Mouse (Mus musculus): ENCODE results near the gene Cfap74. TPM values are rescaled to one million over a fixed set of nuclear protein-coding genes. Genes with fewer than 3 reads are reported as not detected.

The Cfap74 gene
- polyA plus RNA-seq, 2 experiments = 4.7 to 5.9 TPM

DNA sequence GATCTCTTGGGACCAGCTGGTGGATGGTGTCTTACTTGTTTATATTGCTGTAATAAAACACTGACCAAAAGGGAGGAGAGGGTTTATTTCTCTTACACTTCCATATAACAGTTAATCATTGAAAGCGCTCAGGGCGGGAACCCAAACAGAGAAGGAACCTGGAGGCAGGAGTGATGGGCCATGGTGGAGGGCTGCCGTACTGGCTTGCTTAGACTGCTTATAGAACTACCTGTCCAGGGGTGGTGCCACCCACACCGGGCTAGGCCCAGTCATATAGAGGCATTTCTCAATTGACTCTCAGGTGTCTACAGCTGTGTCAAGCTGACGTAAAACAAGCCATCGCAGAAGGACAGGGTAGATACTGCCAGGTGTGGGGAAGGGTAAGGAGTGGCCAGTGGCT is 42.2 kb upstream of the Cfap74 start:
- Histone ChIP-seq H3K4me3 (replicated peaks; ENCODE audit: low read length) (no peak overlapping the region), H3K36me3 (ENCODE audit: control insufficient read depth, insufficient read depth, low read length) (no peaks in the 10 kb centered on the region), H3K27me3 (ENCODE audit: control insufficient read depth, insufficient read depth, low read length) (peaks cover 30% of the 10 kb centered on the region), H3K9me3 (ENCODE audit: control insufficient read depth, low read length) (no peaks in the 10 kb centered on the region), H3K4me2 (replicated peaks; ENCODE audit: low read depth, low read length, severe bottlenecking) (no peak overlapping the region), H3K4me1 (ENCODE audit: control insufficient read depth, insufficient read depth, low read length) (no peaks in the 10 kb centered on the region), H3K27ac (replicated peaks; ENCODE audit: low read depth, low read length) (no peak overlapping the region), H3K9ac (ENCODE audit: low read depth, low read length, severe bottlenecking) (no peak overlapping the region)
- TF ChIP-seq POLR2A (IDR thresholded peaks at IDR 0.05; ENCODE audit: borderline replicate concordance, extremely low read depth, insufficient read depth, insufficient read length) = no peak
- WGBS = 77% methylated on average over 6 of the region's 6 CpGs
- no peak for DNase-seq (ENCODE audit: low spot score)
- ATAC-seq (ENCODE audit: low FRiP score, low read depth) = no peak

DNA sequence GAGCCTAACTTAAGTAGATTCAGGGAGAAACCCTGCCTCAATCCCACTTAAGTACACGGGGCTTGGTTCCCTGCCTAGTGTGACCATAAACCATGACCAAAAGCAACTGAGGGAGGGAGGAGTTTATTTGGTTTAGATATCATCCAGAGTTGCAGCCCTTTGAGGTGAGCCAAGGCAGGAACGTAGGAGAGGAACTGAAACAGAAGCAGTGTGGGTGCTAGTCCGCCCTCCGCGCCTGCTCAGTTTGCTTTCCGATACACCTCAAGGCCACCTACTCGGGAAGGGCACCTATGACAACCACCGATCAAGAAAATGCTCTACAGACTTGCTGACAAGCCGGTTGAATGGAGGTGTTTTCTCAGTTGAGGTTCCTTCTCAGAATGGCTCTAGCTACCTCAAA is 41.3 kb upstream of the Cfap74 start:
- H3K36me3 ChIP-seq (ENCODE audit: control insufficient read depth, insufficient read depth, low read length) = no peaks in the 10 kb centered on the region
- H3K27ac ChIP-seq (replicated peaks; ENCODE audit: low read depth, low read length) = no peak overlapping the region
- WGBS = 86% methylated on average over 9 of the region's 9 CpGs
- no peak overlapping the region for H3K4me2 ChIP-seq (replicated peaks; ENCODE audit: low read depth, low read length, severe bottlenecking)
- TF ChIP-seq POLR2A (IDR thresholded peaks at IDR 0.05; ENCODE audit: borderline replicate concordance, extremely low read depth, insufficient read depth, insufficient read length) = no peak
- H3K27me3 ChIP-seq (ENCODE audit: control insufficient read depth, insufficient read depth, low read length) = peaks cover 21% of the 10 kb centered on the region; the same call in 1 of the 2 replicates
- DNase-seq (ENCODE audit: low spot score) (no peak), ATAC-seq (ENCODE audit: low FRiP score, low read depth) (no peak)
- H3K4me1 ChIP-seq (ENCODE audit: control insufficient read depth, insufficient read depth, low read length) = no peaks in the 10 kb centered on the region
- H3K9me3 ChIP-seq (ENCODE audit: control insufficient read depth, low read length) = no peaks in the 10 kb centered on the region
- H3K9ac ChIP-seq (ENCODE audit: low read depth, low read length, severe bottlenecking) = no peak overlapping the region
- H3K4me3 ChIP-seq (replicated peaks; ENCODE audit: low read length) = no peak overlapping the region

DNA sequence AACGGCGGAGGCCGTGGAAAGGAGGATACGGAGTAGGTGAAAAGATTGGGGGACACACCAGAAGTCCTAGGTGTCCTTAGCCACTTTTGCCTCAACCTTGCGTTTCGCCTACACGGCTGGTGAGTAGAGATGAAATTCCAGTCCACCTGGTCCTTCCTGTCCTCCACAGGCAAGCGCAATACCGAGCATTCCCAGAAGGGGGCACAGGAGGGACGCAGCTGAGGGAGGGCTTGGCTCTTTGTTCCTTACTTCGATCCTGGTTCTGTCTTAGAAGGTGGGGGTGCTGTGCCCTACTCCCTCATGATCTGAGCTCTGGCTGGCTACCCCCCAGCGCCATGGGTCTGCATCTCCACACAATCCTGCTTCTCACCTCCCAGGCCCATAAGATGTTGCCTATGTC is 40.3 kb upstream of the Cfap74 start:
- no peak overlapping the region for H3K4me3 ChIP-seq (replicated peaks; ENCODE audit: low read length)
- no peak overlapping the region for H3K9ac ChIP-seq (ENCODE audit: low read depth, low read length, severe bottlenecking)
- WGBS = 31% methylated on average over 12 of the region's 12 CpGs
- no peak for TF ChIP-seq POLR2A (IDR thresholded peaks at IDR 0.05; ENCODE audit: borderline replicate concordance, extremely low read depth, insufficient read depth, insufficient read length)
- no peak overlapping the region for H3K27ac ChIP-seq (replicated peaks; ENCODE audit: low read depth, low read length)
- DNase-seq (ENCODE audit: low spot score) (no peak), ATAC-seq (ENCODE audit: low FRiP score, low read depth) (peak; percentile 60; the same call in 1 of the 2 replicates)
- H3K9me3 ChIP-seq (ENCODE audit: control insufficient read depth, low read length) = no peaks in the 10 kb centered on the region
- H3K4me2 ChIP-seq (replicated peaks; ENCODE audit: low read depth, low read length, severe bottlenecking) = no peak overlapping the region
- H3K27me3 ChIP-seq (ENCODE audit: control insufficient read depth, insufficient read depth, low read length) = peaks cover 14% of the 10 kb centered on the region; the same call in 1 of the 2 replicates
- no peaks in the 10 kb centered on the region for H3K4me1 ChIP-seq (ENCODE audit: control insufficient read depth, insufficient read depth, low read length)
- no peaks in the 10 kb centered on the region for H3K36me3 ChIP-seq (ENCODE audit: control insufficient read depth, insufficient read depth, low read length)

GRCm38 (mm10) chr4:155370737-155371715 is 38.0 kb upstream of the Cfap74 start:
- no peak overlapping the region for H3K4me3 ChIP-seq (replicated peaks; ENCODE audit: low read length)
- H3K9ac ChIP-seq (ENCODE audit: low read depth, low read length, severe bottlenecking) = no peak overlapping the region
- ATAC-seq (ENCODE audit: low FRiP score, low read depth) (no peak), DNase-seq (ENCODE audit: low spot score) (no peak)
- H3K9me3 ChIP-seq (ENCODE audit: control insufficient read depth, low read length) = no peaks in the 10 kb centered on the region
- H3K27ac ChIP-seq (replicated peaks; ENCODE audit: low read depth, low read length) = no peak overlapping the region
- no peaks in the 10 kb centered on the region for H3K4me1 ChIP-seq (ENCODE audit: control insufficient read depth, insufficient read depth, low read length)
- H3K4me2 ChIP-seq (replicated peaks; ENCODE audit: low read depth, low read length, severe bottlenecking) = no peak overlapping the region
- no peak for TF ChIP-seq POLR2A (IDR thresholded peaks at IDR 0.05; ENCODE audit: borderline replicate concordance, extremely low read depth, insufficient read depth, insufficient read length)
- WGBS = 85% methylated on average over 15 of the region's 15 CpGs
- H3K36me3 ChIP-seq (ENCODE audit: control insufficient read depth, insufficient read depth, low read length) = no peaks in the 10 kb centered on the region
- H3K27me3 ChIP-seq (ENCODE audit: control insufficient read depth, insufficient read depth, low read length) = peaks cover 3% of the 10 kb centered on the region; the same call in 1 of the 2 replicates

- no peak overlapping the region for H3K27ac ChIP-seq (replicated peaks; ENCODE audit: low read depth, low read length)
- WGBS = 75% methylated on average over 5 of the region's 5 CpGs
- no peak overlapping the region for H3K9ac ChIP-seq (ENCODE audit: low read depth, low read length, severe bottlenecking)
- no peaks in the 10 kb centered on the region for H3K27me3 ChIP-seq (ENCODE audit: control insufficient read depth, insufficient read depth, low read length)
- H3K4me2 ChIP-seq (replicated peaks; ENCODE audit: low read depth, low read length, severe bottlenecking) = no peak overlapping the region
- H3K4me1 ChIP-seq (ENCODE audit: control insufficient read depth, insufficient read depth, low read length) = no peaks in the 10 kb centered on the region
- no peak overlapping the region for H3K4me3 ChIP-seq (replicated peaks; ENCODE audit: low read length)
- H3K9me3 ChIP-seq (ENCODE audit: control insufficient read depth, low read length) = no peaks in the 10 kb centered on the region
- DNase-seq (ENCODE audit: low spot score) (no peak), ATAC-seq (ENCODE audit: low FRiP score, low read depth) (no peak)
- TF ChIP-seq POLR2A (IDR thresholded peaks at IDR 0.05; ENCODE audit: borderline replicate concordance, extremely low read depth, insufficient read depth, insufficient read length) = no peak
- H3K36me3 ChIP-seq (ENCODE audit: control insufficient read depth, insufficient read depth, low read length) = no peaks in the 10 kb centered on the region
These were observed 36.9 kb upstream of the Cfap74 start for GRCm38 (mm10) chr4:155371797-155372735.
